Mouse (Mus musculus) G1E (cell line): ENCODE results near the gene Ulk4.

Source experiments
- CTCF ChIP-seq: IDR thresholded peaks from 2 replicates; pipeline ENCODE4 v1.5.1; 2012; ENCODE audit warnings: low read depth, low read length, inconsistent platforms, mixed read lengths
- GATA1 ChIP-seq: IDR thresholded peaks from 2 replicates; pipeline ENCODE4 v1.6.1; 2012; ENCODE audit warnings: borderline replicate concordance, low read length, inconsistent platforms, mixed read lengths

DNA sequence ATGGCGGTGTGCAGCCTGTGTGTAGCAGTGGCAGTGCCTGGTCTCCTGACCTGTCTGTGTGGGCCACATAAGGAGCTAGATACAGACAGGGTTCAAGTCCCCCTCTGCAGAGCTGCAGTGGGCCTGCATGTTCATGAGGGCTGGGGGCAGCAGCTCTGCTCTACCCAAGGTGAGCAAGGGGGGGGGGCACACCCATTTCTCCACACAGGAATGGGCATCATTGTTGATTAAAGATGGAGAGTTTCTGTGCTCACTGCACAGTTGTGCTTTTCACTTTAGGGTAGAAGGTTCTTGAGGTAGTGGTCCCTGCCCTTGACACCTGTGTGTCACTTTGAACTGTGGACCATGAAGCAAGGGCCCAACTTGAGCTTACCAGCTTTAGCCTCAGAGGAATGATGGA is 328.2 kb downstream of the Ulk4 start:
- TF ChIP-seq CTCF (no peak), GATA1 (no peak)
